In genomic region chr4:83580157-83580556, GRCm38 (mm10) we compare ENCODE assay signal across 10 mouse cellular contexts. TPM values are rescaled to one million over a fixed set of nuclear protein-coding genes. Genes with fewer than 3 reads are reported as not detected.
DNase-seq lines count a peak whose midpoint lies in the region; ATAC-seq lines count a peak whose summit lies in the region.
"Had no signal": no experiment of that assay in that cellular context is flagged by ENCODE, and none has a peak within 500 bp of the region (broad histone marks: within the 10 kb centered on the region; RNA-seq: fewer than 3 reads in every experiment).

No protein-coding gene starts in this region.

- no peaks in the 10 kb centered on the region for H3K36me3 ChIP-seq in hindbrain, embryonic 14.5 days (replicated peaks; ENCODE audit: control insufficient read depth, insufficient read depth)
- no peaks in the 10 kb centered on the region for H3K36me3 ChIP-seq in hindbrain, embryonic 12.5 days
- no peaks in the 10 kb centered on the region for H3K36me3 ChIP-seq in hindbrain, embryonic 16.5 days (ENCODE audit: control insufficient read depth, insufficient read depth, low read length)
- H3K36me3 ChIP-seq: embryonic facial prominence, embryonic 13.5 days had no signal

- H3K4me1 ChIP-seq in hindbrain, embryonic 14.5 days (replicated peaks; ENCODE audit: control insufficient read depth, insufficient read depth, low read length) = no peaks in the 10 kb centered on the region
- H3K4me1 ChIP-seq in hindbrain, embryonic 12.5 days = no peaks in the 10 kb centered on the region
- H3K4me1 ChIP-seq in hindbrain, embryonic 16.5 days (ENCODE audit: control insufficient read depth, insufficient read depth, low read depth, low read length) = no peaks in the 10 kb centered on the region
- H3K4me1 ChIP-seq: embryonic facial prominence, embryonic 13.5 days had no signal

- no peak overlapping the region for H3K4me3 ChIP-seq in hindbrain, embryonic 14.5 days (replicated peaks; ENCODE audit: low read length)
- no peak overlapping the region for H3K4me3 ChIP-seq in hindbrain, embryonic 12.5 days
- H3K4me3 ChIP-seq in hindbrain, embryonic 16.5 days (ENCODE audit: low read length) = no peak overlapping the region
- H3K4me3 ChIP-seq: embryonic facial prominence, embryonic 13.5 days had no signal

- DNase-seq in hindbrain, embryonic 14.5 days (ENCODE audit: low spot score) = peak; percentile 66
- DNase-seq in thymus, postnatal 0 days (ENCODE audit: low spot score) = peak; percentile 19
- DNase-seq in thymus, postnatal 10 days (ENCODE audit: low spot score in 2 of 2) = no peak
- no peak for DNase-seq in adrenal gland, postnatal 4 days (ENCODE audit: low spot score in 2 of 2)
- no peak for DNase-seq in adrenal gland, postnatal 10 days
- DNase-seq: gastrocnemius, postnatal 14 days; kidney, postnatal 36 days had no signal

- no peak overlapping the region for H3K4me2 ChIP-seq in hindbrain, embryonic 14.5 days (replicated peaks)
- H3K4me2 ChIP-seq in hindbrain, embryonic 12.5 days (replicated peaks) = no peak overlapping the region
- no peak overlapping the region for H3K4me2 ChIP-seq in hindbrain, embryonic 16.5 days (ENCODE audit: low read length)
- H3K4me2 ChIP-seq: embryonic facial prominence, embryonic 13.5 days had no signal

- H3K27ac ChIP-seq in hindbrain, embryonic 14.5 days = no peak overlapping the region
- H3K27ac ChIP-seq in hindbrain, embryonic 12.5 days = no peak overlapping the region
- H3K27ac ChIP-seq in hindbrain, embryonic 16.5 days (ENCODE audit: low read depth, low read length) = no peak overlapping the region
- H3K27ac ChIP-seq: embryonic facial prominence, embryonic 13.5 days had no signal

- H3K9ac ChIP-seq in hindbrain, embryonic 14.5 days = no peak overlapping the region
- H3K9ac ChIP-seq in hindbrain, embryonic 12.5 days = no peak overlapping the region
- H3K9ac ChIP-seq in hindbrain, embryonic 16.5 days (ENCODE audit: low read depth, low read length) = no peak overlapping the region
- H3K9ac ChIP-seq: embryonic facial prominence, embryonic 13.5 days had no signal

- H3K9me3 ChIP-seq in hindbrain, embryonic 14.5 days (ENCODE audit: control insufficient read depth, low read length) = no peaks in the 10 kb centered on the region
- no peaks in the 10 kb centered on the region for H3K9me3 ChIP-seq in hindbrain, embryonic 12.5 days (replicated peaks)
- no peaks in the 10 kb centered on the region for H3K9me3 ChIP-seq in hindbrain, embryonic 16.5 days (ENCODE audit: control insufficient read depth, low read length)
- H3K9me3 ChIP-seq: embryonic facial prominence, embryonic 13.5 days had no signal

- ATAC-seq in hindbrain, embryonic 14.5 days (ENCODE audit: low FRiP score) = peak; percentile 60; the same call in 1 of the 2 replicates
- no peak for ATAC-seq in hindbrain, embryonic 12.5 days (ENCODE audit: low FRiP score)
- ATAC-seq in hindbrain, embryonic 16.5 days = peak; percentile 81

- no peaks in the 10 kb centered on the region for H3K27me3 ChIP-seq in hindbrain, embryonic 14.5 days (ENCODE audit: control insufficient read depth, insufficient read depth, low read length)
- H3K27me3 ChIP-seq in hindbrain, embryonic 12.5 days = no peaks in the 10 kb centered on the region
- H3K27me3 ChIP-seq in hindbrain, embryonic 16.5 days (replicated peaks; ENCODE audit: control insufficient read depth, insufficient read depth, low read length) = no peaks in the 10 kb centered on the region
- H3K27me3 ChIP-seq: embryonic facial prominence, embryonic 13.5 days had no signal

- 28% methylated on average over 1 of the region's 1 CpGs for WGBS in hindbrain, embryonic 14.5 days
- WGBS in hindbrain, embryonic 12.5 days = 33% methylated on average over 1 of the region's 1 CpGs
- 17% methylated on average over 1 of the region's 1 CpGs for WGBS in hindbrain, embryonic 16.5 days

RNA-seq across cellular contexts. Expression of gene Ccdc171, which starts 54.8 kb away (rescaled TPM):
- polyA plus RNA-seq in hindbrain, embryonic 14.5 days (2014; fragmentation: Nextera tagmentation; extraction: Ambion mirVana) = 3.0 and 3.5 TPM in 2 replicates
- polyA plus RNA-seq in hindbrain, embryonic 12.5 days (2016; fragmentation: Nextera tagmentation; extraction: Ambion mirVana) = 5.8 and 6.1 TPM in 2 replicates
- polyA plus RNA-seq in thymus, postnatal 0 days (2015; fragmentation: Nextera tagmentation; extraction: Ambion mirVana) = 5.7 and 6.2 TPM in 2 replicates
- polyA plus RNA-seq in hindbrain, embryonic 16.5 days (2015; fragmentation: Nextera tagmentation; extraction: Ambion mirVana) = 3.3 and 3.7 TPM in 2 replicates
- 1 to 10 TPM; 3.3 to 3.5 TPM for total RNA-seq in adrenal gland, postnatal 4 days (2021)
- total RNA-seq in adrenal gland, postnatal 10 days (2021) = 1 to 10 TPM; 1.4 to 3.1 TPM

Comparison
In these comparisons a context has a peak if more than half of its experiments do, and no peak if none do; other contexts are left out.
1. DNase-seq: peak in hindbrain, embryonic 14.5 days (single experiment) and thymus, postnatal 0 days (single experiment); none in thymus, postnatal 10 days (0 of 2), adrenal gland, postnatal 4 days (0 of 2) and adrenal gland, postnatal 10 days (single experiment).